Mouse (Mus musculus): ENCODE data around the gene Uox. TPM values are rescaled to one million over a fixed set of nuclear protein-coding genes. Genes with fewer than 3 reads are reported as not detected.

The Uox gene
- polyA plus RNA-seq, 1 experiment, result not detected

- H3K4me3 ChIP-seq (ENCODE audit: insufficient read depth, low read length), result no peak overlapping the region
- no peak for TF ChIP-seq CTCF (IDR thresholded peaks at IDR 0.05; ENCODE audit: borderline replicate concordance, insufficient read depth, low read length)
- no peak for TF ChIP-seq POLR2A (IDR thresholded peaks at IDR 0.05; ENCODE audit: low read depth, low read length)
- H3K27ac ChIP-seq (ENCODE audit: insufficient read depth, low read length), result no peak overlapping the region
- H3K4me1 ChIP-seq (ENCODE audit: control insufficient read depth, insufficient read depth, low read length), result no peaks in the 10 kb centered on the region
Observed at GRCm38 (mm10) chr3:146598411-146598810, 28.2 kb downstream of the Uox start.

GRCm38 (mm10) chr3:146599198-146599900, 29.1 kb downstream of the Uox start:
- Histone ChIP-seq H3K4me1 (ENCODE audit: control insufficient read depth, insufficient read depth, low read length) (no peaks in the 10 kb centered on the region), H3K4me3 (ENCODE audit: insufficient read depth, low read length) (no peak overlapping the region), H3K27ac (ENCODE audit: insufficient read depth, low read length) (no peak overlapping the region)
- TF ChIP-seq CTCF (IDR thresholded peaks at IDR 0.05; ENCODE audit: borderline replicate concordance, insufficient read depth, low read length), result no peak
- no peak for TF ChIP-seq POLR2A (IDR thresholded peaks at IDR 0.05; ENCODE audit: low read depth, low read length)

GRCm38 (mm10) chr3:146601205-146601604, 31.0 kb downstream of the Uox start:
- TF ChIP-seq POLR2A (IDR thresholded peaks at IDR 0.05; ENCODE audit: low read depth, low read length) (no peak), CTCF (IDR thresholded peaks at IDR 0.05; ENCODE audit: borderline replicate concordance, insufficient read depth, low read length) (no peak)
- H3K4me1 ChIP-seq (ENCODE audit: control insufficient read depth, insufficient read depth, low read length), result no peaks in the 10 kb centered on the region
- no peak overlapping the region for H3K4me3 ChIP-seq (ENCODE audit: insufficient read depth, low read length)
- H3K27ac ChIP-seq (ENCODE audit: insufficient read depth, low read length), result no peak overlapping the region

- peaks cover under 1% of the 10 kb centered on the region for H3K4me1 ChIP-seq (ENCODE audit: control insufficient read depth, insufficient read depth, low read length)
- no peak for TF ChIP-seq CTCF (IDR thresholded peaks at IDR 0.05; ENCODE audit: borderline replicate concordance, insufficient read depth, low read length)
- no peak for TF ChIP-seq POLR2A (IDR thresholded peaks at IDR 0.05; ENCODE audit: low read depth, low read length)
- no peak overlapping the region for H3K4me3 ChIP-seq (ENCODE audit: insufficient read depth, low read length)
- no peak overlapping the region for H3K27ac ChIP-seq (ENCODE audit: insufficient read depth, low read length)
Observed at GRCm38 (mm10) chr3:146602531-146602930, 32.3 kb downstream of the Uox start.

- H3K4me1 ChIP-seq (ENCODE audit: control insufficient read depth, insufficient read depth, low read length), result peaks cover 9% of the 10 kb centered on the region
- H3K27ac ChIP-seq (ENCODE audit: insufficient read depth, low read length), result no peak overlapping the region
- no peak overlapping the region for H3K4me3 ChIP-seq (ENCODE audit: insufficient read depth, low read length)
- TF ChIP-seq POLR2A (IDR thresholded peaks at IDR 0.05; ENCODE audit: low read depth, low read length), result no peak
- TF ChIP-seq CTCF (IDR thresholded peaks at IDR 0.05; ENCODE audit: borderline replicate concordance, insufficient read depth, low read length), result no peak
Observed at GRCm38 (mm10) chr3:146604647-146605046, 34.4 kb downstream of the Uox start.

GRCm38 (mm10) chr3:146607368-146607767, 37.1 kb downstream of the Uox start:
- peak overlapping the region; percentile 64; the same call in 1 of the 2 replicates for H3K27ac ChIP-seq (ENCODE audit: insufficient read depth, low read length)
- no peak overlapping the region for H3K4me3 ChIP-seq (ENCODE audit: insufficient read depth, low read length)
- peaks cover 15% of the 10 kb centered on the region for H3K4me1 ChIP-seq (ENCODE audit: control insufficient read depth, insufficient read depth, low read length)
- TF ChIP-seq CTCF (IDR thresholded peaks at IDR 0.05; ENCODE audit: borderline replicate concordance, insufficient read depth, low read length) (no peak), POLR2A (IDR thresholded peaks at IDR 0.05; ENCODE audit: low read depth, low read length) (no peak)

- TF ChIP-seq POLR2A (IDR thresholded peaks at IDR 0.05; ENCODE audit: low read depth, low read length), result no peak
- no peak for TF ChIP-seq CTCF (IDR thresholded peaks at IDR 0.05; ENCODE audit: borderline replicate concordance, insufficient read depth, low read length)
- Histone ChIP-seq H3K4me1 (ENCODE audit: control insufficient read depth, insufficient read depth, low read length) (peaks cover 15% of the 10 kb centered on the region), H3K27ac (ENCODE audit: insufficient read depth, low read length) (no peak overlapping the region), H3K4me3 (ENCODE audit: insufficient read depth, low read length) (no peak overlapping the region)
Observed at GRCm38 (mm10) chr3:146610322-146610721, 40.1 kb downstream of the Uox start.

GRCm38 (mm10) chr3:146611261-146611660, 41.0 kb downstream of the Uox start:
- Histone ChIP-seq H3K4me3 (ENCODE audit: insufficient read depth, low read length) (no peak overlapping the region), H3K27ac (ENCODE audit: insufficient read depth, low read length) (no peak overlapping the region), H3K4me1 (ENCODE audit: control insufficient read depth, insufficient read depth, low read length) (peaks cover 15% of the 10 kb centered on the region)
- no peak for TF ChIP-seq CTCF (IDR thresholded peaks at IDR 0.05; ENCODE audit: borderline replicate concordance, insufficient read depth, low read length)
- TF ChIP-seq POLR2A (IDR thresholded peaks at IDR 0.05; ENCODE audit: low read depth, low read length), result no peak

- Histone ChIP-seq H3K4me1 (ENCODE audit: control insufficient read depth, insufficient read depth, low read length) (peaks cover 15% of the 10 kb centered on the region), H3K4me3 (ENCODE audit: insufficient read depth, low read length) (no peak overlapping the region), H3K27ac (ENCODE audit: insufficient read depth, low read length) (no peak overlapping the region)
- TF ChIP-seq CTCF (IDR thresholded peaks at IDR 0.05; ENCODE audit: borderline replicate concordance, insufficient read depth, low read length) (no peak), POLR2A (IDR thresholded peaks at IDR 0.05; ENCODE audit: low read depth, low read length) (no peak)
Observed at GRCm38 (mm10) chr3:146611821-146612220, 41.6 kb downstream of the Uox start.

GRCm38 (mm10) chr3:146615496-146615895, 45.3 kb downstream of the Uox start, which contains the start of gene Dnase2b:
Dnase2b (minus strand) TSS chr3:146615596.
- Histone ChIP-seq H3K4me3 (ENCODE audit: insufficient read depth, low read length) (no peak within 1 kb of the TSS), H3K27ac (ENCODE audit: insufficient read depth, low read length) (no peak within 1 kb of the TSS)

More at GRCm38 (mm10) chr3:146615496-146615895, 45.3 kb downstream of the Uox start, which contains the start of gene Dnase2b:
- TF ChIP-seq CTCF (IDR thresholded peaks at IDR 0.05; ENCODE audit: borderline replicate concordance, insufficient read depth, low read length), result no peak
- TF ChIP-seq POLR2A (IDR thresholded peaks at IDR 0.05; ENCODE audit: low read depth, low read length), result no peak
- no peaks in the 10 kb centered on the region for H3K4me1 ChIP-seq (ENCODE audit: control insufficient read depth, insufficient read depth, low read length)

All from embryonic fibroblast, embryonic 13.5 days (primary cell).